Mouse (Mus musculus) left cerebral cortex, adult 11 months (tissue): ENCODE results near the gene Cep104.

Source experiments
- DNase-seq: peaks from one replicate; pipeline ENCODE4 v3.0.0; 2022; ENCODE audit warnings: low spot score

Cep104 gene

DNA sequence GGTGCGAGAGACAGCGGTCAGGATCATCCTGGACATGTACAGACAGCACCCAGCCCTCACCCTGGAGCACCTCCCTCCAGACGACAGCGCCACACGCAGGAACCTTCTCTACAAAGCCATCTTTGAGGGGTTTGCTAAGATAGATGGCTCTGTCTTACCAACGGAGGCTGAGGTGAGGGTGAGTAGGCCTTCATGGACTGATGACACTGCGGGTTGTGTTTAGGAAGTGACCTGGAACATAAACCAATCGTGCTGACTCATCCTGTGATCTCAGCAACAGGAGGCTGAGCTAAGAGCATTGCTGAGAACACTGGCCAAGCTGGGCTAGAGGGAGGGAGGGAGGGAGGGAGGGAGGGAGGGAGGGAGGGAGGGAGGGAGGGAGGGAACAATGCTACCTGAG is 18.5 kb downstream of the Cep104 start:
- no peak for DNase-seq

DNA sequence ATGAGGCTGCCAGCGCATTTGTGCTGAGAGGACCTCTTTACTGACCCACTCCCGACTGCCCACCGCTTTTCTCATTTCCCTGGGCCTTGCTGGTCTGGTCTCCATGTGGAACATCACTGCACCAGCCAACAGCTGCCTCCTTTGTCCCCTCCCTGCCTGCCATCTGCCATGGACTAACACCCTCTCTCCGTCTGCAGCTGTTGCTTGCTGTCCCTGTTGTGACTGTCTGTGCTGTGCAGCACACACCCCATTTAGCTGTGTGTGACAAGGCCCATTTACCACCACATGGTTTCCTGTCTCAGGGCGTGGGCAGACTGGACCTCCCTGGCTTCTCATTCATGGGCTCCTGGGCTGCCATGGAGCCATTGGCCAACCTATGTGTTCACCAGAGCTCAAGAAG is 30.5 kb downstream of the Cep104 start:
- no peak for DNase-seq

DNA sequence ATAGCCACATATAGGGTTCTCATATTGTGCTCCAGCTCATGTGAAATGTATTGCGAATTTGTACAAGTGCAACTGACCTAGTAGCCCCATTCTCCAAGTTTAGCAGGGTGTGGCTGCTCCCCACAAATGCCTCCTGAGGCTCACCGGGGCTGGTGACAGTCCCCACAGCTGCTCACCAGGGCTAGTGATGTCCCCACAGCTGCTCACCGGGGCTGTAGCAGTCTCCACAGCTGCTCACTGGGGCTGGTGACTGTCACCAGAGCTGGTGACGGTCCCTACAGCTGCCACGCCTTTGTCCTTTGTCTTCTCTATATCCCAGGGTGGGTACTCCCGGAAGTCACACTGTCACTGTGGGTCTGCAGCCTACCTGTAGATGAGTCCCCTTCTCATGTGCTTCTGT is 31.3 kb downstream of the Cep104 start:
- DNase-seq: no peak

GRCm38 (mm10) chr4:154007759-154008158 is 32.8 kb downstream of the Cep104 start:
- no peak for DNase-seq

DNA sequence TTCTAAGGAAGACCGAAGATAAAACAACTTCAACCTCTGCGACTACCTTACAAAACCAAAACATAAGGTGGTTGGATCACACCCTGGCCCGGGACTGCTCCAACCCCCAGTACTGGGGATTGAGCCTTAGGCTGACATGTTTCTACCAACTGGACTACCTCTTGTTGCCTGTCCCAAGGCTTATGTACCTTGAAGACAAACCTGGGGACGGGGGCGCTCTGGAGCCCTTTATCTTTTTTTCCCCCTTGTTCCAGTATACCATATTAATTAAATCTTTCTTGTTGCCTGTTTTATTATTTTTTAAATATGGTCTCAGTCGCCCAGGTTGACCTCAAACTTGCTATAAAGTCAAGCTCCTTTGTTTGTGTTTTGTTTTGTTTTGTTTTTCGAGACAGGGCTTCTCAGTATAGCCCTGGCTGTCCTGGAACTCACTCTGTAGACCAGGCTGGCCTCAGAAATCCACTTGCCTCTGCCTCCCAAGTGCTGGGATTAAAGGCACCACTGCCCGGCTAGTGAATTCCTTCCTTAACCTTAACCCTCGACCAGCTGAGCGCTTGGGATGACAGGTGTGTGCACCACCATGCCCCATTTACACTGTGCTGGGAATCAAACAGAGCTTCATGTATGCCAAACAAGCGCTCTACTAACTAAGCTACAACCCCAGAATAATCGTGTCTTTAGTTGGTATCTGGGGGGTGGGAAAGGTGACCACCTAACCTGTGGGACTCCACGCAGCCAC is 36.1 kb downstream of the Cep104 start:
- DNase-seq: no peak

DNA sequence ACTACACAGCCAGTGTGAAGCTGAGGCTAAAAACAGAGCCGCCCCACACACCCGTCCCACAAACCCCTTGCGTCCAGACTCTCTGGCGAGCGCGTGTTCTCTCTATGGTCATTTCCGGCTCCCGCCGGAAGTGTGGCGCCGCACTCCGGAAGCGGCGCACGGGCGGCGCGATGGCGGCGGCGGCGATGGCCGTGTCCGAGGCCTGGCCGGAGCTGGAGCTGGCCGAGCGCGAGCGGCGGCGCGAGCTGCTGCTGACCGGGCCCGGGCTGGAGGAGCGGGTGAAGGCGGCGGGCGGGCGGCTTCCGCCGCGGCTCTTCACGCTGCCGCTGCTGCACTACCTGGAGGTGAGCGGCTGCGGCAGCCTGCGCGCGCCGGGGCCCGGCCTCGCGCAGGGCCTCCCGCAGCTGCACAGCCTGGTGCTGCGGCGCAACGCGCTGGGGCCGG is 36.7 kb downstream of the Cep104 start, which contains the start of gene Lrrc47:
TSS of gene Lrrc47 (plus strand) at position 86 of the 444 bp plus-strand sequence.
- DNase-seq: no peak

DNA sequence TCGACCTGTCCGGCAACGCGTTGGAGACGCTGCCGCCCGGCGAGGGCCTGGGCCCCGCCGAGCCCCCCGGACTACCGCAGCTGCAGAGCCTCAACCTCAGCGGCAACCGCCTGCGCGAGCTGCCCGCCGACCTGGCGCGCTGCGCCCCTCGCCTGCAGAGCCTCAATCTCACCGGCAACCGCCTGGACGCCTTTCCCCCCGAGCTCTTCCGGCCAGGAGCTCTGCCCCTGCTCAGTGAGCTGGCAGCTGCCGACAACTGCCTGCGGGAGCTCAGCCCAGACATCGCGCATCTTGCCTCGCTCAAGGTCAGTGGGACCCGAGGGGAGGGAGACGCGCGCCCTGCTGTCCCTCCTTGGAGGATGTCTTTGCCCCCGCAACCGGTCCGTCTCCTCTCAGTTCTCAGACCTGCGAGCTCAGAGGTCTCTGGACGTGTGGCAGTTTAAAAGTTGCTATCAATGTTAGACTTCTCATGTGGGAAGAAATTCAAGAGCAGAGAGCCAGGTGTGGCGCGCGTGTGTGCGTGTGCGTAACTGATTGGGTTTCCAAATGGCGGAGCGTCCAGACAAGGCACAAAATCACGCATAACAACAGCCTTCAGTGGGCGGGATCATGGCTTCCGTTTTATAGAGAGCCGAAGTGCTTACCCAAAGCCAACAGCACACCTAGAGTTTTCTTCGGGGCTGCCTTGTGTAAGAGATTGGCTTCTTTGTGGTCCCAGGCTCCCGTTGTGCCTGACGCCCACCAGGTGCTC is 37.3 kb downstream of the Cep104 start:
- DNase-seq: no peak

- DNase-seq: no peak
Observed at GRCm38 (mm10) chr4:154015476-154015875, 40.5 kb downstream of the Cep104 start.

DNA sequence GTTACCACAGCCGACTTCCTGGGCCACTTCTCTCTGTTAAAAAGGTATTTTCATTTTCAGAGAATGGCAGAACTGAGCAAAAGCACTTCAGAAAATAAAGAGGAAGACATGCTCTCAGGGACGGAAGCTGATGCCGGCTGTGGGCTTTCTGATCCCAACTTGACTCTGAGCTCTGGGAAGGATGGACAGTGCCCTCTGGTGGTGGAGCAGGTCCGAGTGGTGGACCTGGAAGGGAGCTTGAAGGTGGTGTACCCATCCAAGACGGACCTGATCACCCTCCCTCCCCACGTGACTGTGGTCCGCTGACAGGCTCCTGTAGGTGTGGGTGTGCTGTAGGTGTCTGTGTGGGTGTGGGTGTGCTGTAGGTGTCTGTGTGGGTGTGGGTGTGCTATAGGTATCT is 44.6 kb downstream of the Cep104 start:
- DNase-seq: no peak

DNA sequence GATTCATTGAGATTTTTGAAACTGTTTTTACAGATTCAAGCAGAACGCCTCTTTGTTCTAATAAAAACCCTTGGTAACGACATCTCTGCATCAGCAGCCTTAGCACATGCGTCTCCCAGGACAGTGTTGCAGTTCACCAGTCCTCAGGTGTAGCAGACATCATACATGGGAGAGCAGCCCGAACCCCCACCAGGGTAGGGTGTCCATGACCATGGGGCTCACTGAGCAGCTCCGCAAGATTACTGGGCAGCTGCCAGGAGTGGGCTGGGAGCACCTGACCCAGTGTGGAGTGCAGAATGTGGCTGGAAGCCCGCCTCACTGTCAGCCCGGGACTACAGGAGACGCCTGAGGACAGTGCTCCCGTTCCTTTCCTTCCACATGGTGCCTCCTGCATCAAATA is 46.4 kb downstream of the Cep104 start:
- no peak for DNase-seq

- no peak for DNase-seq
Observed at GRCm38 (mm10) chr4:154022407-154022806, 47.4 kb downstream of the Cep104 start.

- no peak for DNase-seq
Observed at GRCm38 (mm10) chr4:154022844-154023243, 47.9 kb downstream of the Cep104 start.

DNA sequence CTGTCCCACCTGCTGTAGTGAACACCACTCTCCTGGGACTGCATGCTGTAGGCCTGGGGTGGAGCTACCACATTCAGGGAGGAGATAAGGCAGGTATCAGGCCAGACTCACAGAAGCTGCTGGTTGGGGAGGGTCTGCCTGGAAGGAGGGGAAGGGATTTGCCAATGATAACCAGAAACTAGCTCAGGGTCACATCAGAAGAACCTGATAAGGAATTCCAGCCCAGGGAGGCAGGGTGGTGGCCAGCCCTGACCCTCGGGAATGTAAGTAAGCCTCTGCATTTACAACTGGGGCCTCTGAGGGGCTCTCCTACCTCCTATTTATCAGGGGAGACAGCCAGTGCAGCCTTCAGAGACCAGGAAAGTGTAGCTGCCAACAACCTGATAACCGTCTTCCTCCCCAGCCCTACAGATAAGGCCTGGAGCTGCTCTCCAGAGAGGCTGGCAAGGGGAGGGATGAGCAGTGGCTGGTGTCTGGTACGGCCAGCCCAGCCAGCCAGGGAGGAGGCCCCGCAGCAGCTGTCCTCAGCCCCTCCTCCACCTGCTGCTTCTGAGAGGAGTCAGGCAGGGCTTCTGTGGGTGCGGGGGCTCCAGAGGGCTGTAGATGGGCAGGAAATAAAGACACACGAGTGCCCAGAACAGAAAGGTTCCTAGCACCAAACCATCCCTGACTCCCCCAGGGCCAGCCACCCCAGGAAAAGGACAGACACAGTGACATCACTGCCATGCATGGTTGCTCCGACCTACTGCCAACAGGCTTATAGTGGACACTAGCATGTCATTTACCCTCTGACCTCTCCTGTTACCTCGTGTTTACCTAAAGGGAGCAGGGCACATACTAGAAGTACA is 49.0 kb downstream of the Cep104 start:
- DNase-seq: no peak

GRCm38 (mm10) chr4:154024729-154025521 is 49.9 kb downstream of the Cep104 start:
- DNase-seq: no peak

DNA sequence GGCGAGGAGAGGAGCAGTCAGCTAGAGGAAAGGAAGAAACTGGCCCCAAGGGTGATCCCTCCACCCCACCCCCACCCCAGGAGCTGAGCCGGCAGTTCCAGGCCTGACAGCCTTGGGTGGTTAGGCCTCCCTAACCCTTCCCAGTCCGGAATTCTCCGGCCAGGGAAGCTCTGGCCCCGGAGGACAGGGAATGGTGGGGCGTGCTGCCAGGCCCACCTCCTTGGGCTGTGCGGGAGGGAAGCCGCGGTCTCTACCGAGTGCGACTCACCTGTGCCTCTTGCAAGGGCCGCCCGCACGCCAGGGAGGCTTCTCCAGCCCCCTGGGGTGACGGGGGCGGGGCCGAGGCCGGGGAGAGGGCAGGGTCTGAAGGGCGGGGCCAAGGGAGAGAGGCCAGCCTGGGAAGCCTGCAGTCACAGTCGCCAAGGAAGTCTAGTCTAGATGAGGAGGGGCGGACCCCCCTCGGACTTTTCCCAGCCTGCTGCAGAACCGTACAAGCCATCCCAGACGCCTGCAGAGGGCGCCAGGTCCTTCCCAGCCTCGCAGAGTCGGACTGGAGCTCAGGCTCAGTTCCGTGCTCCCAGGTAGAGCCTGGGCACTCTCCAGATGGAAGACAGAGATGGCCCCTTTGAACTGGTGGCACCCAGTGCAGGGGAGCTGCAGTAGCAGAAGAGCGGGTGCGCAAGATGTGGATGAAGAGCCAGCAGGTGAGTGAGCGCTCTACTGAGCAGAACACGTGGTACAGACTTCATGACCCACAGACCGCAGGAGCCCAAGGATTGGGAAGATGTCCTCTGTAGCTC is 50.8 kb downstream of the Cep104 start, which contains the start of gene Smim1:
TSS of gene Smim1 (minus strand) at position 590 of the 800 bp plus-strand sequence.
- no peak for DNase-seq

- DNase-seq: no peak
Observed at GRCm38 (mm10) chr4:154026441-154026761, 51.4 kb downstream of the Cep104 start.

GRCm38 (mm10) chr4:154028066-154028465 is 53.1 kb downstream of the Cep104 start:
- DNase-seq: no peak

DNA sequence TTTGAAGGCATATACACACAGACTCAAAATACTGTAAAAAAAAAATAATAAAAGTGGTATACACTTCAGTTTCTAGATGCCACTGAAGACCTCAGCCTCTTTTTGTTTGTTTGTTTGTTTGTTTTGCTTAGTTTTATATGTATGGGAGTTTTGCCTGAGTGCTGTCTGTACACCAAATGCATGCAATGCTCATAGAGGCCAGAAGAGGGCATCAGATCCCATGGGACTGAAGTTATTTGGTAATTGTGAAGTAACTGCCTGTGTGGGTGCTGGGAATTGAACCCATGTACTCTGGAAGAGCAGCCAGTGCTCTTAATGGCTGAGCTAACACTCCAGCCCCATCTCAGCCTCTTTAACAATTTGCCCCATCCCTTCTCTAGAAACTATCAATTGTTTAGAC is 53.7 kb downstream of the Cep104 start:
- no peak for DNase-seq

- DNase-seq: no peak
Observed at GRCm38 (mm10) chr4:154037123-154037522, 62.1 kb downstream of the Cep104 start.

DNA sequence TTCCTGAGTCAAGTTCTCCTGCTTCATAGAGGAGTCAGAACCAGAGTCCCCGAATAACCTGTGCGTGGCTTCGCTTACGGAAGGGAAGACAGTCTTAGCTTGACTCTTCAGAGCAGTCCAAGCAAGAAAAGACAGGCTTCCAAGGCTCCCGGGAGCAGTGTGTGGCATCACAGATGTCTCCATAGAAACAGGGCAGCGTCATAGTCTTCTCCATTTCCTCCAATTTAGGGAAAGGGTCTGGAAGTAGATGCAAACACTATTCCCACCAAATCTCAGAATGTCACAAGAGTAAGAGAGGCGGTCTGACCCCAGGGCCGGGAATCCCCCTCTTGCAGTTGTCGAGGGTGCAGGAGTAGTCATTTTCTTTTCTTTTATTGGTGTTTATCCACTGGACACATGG is 67.6 kb downstream of the Cep104 start, which contains the start of gene Ccdc27:
TSS of gene Ccdc27 (minus strand) at position 101 of the 400 bp plus-strand sequence.
- DNase-seq: no peak

DNA sequence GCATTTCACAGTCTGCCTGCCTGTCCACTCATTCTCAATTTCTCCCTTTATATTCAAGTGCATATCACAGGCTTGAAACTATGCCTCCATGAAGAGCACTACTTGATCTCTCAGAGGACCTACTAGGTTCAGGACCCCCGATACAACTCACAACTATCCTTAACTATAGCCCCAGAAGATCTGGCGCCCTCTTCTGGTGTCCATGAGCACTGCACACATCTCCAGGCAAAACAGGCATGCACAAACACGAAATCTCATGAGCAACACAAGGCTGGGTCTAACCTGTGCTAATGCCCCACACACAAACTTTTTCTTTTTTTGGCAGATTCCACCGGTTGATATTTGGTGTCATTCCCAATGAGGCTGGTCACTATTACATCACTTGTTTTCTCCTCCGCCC is 70.8 kb downstream of the Cep104 start:
- DNase-seq: no peak
